Mouse (Mus musculus) G1E (cell line): ENCODE data around the gene Naa35. TPM values are rescaled to one million over a fixed set of nuclear protein-coding genes. Genes with fewer than 3 reads are reported as not detected.
"Not testable (repeated sequence)": the region's sequence is repeated elsewhere in the genome, so short reads cannot be mapped to it uniquely, and the experiment has no call there.

Experiments used
- ATAC-seq: 2 replicates; pipeline ENCODE4 v1.8.0; 2016; ENCODE audit warnings: mild to moderate bottlenecking; ENCODE audit not compliant: insufficient number of reproducible peaks, poor library complexity, low FRiP score, severe bottlenecking; ENCODE audit errors: extremely low read depth
- DNase-seq: peaks from one replicate; pipeline ENCODE4 v3.0.0; 2012; ENCODE audit warnings: low spot score
- H3K27me3 ChIP-seq: 2 replicates; pipeline ENCODE4 v1.6.1; 2012; ENCODE audit warnings: mild to moderate bottlenecking, low read length, inconsistent platforms; ENCODE audit not compliant: insufficient read depth
- H3K36me3 ChIP-seq: replicated peaks from 2 replicates; pipeline ENCODE3; 2012; ENCODE audit warnings: mild to moderate bottlenecking, inconsistent platforms
- H3K4me1 ChIP-seq: 2 replicates; pipeline ENCODE4 v1.6.1; 2012; ENCODE audit warnings: low read depth, low read length, inconsistent platforms, mixed read lengths; ENCODE audit not compliant: insufficient read depth
- H3K4me3 ChIP-seq: 2 replicates; pipeline ENCODE4 v1.5.1; 2012; ENCODE audit warnings: low read depth, mild to moderate bottlenecking, inconsistent platforms, low read length, moderate library complexity, mixed read lengths
- H3K9me3 ChIP-seq: replicated peaks from 2 replicates; pipeline ENCODE4 v1.6.1; 2012; ENCODE audit warnings: inconsistent platforms
- CTCF ChIP-seq: IDR thresholded peaks from 2 replicates; pipeline ENCODE4 v1.5.1; 2012; ENCODE audit warnings: low read depth, low read length, inconsistent platforms, mixed read lengths
- GATA1 ChIP-seq: IDR thresholded peaks from 2 replicates; pipeline ENCODE4 v1.6.1; 2012; ENCODE audit warnings: borderline replicate concordance, low read length, inconsistent platforms, mixed read lengths
- GATA2 ChIP-seq: IDR thresholded peaks from 2 replicates; pipeline ENCODE4 v1.6.1; 2012; ENCODE audit warnings: low read depth, low read length, inconsistent platforms, borderline replicate concordance
- POLR2AphosphoS5 ChIP-seq: IDR thresholded peaks from 2 replicates; pipeline ENCODE4 v1.6.1; 2012; ENCODE audit warnings: low read depth, low read length, inconsistent platforms; ENCODE audit not compliant: insufficient replicate concordance
- TAL1 ChIP-seq: conservative IDR thresholded peaks from 2 replicates; pipeline ENCODE4 v1.6.1; 2012; ENCODE audit warnings: low read depth, low read length, inconsistent platforms, mixed read lengths
- polyA plus RNA-seq: library from polyadenylated mRNA; stranded (reverse); fragments of >175 nt; gene quantifications from 2 replicates; pipeline ENCODE4 v1.2.3, GENCODE M21; 2012
- total RNA-seq, 2 experiments: library from RNA; stranded (forward) in 1 of 2; stranded (reverse) in 1 of 2; fragments of 200-1000 nt in 1 of 2; fragments of >200 nt in 1 of 2; fragmentation: Nextera tagmentation in 1 of 2; gene quantifications; 2 replicates each; pipeline ENCODE4 v1.2.3; 2014 to 2017

The Naa35 gene
- total and polyA plus RNA-seq, 3 experiments = 8.5 to 63.7 (median 31.0) TPM

DNA sequence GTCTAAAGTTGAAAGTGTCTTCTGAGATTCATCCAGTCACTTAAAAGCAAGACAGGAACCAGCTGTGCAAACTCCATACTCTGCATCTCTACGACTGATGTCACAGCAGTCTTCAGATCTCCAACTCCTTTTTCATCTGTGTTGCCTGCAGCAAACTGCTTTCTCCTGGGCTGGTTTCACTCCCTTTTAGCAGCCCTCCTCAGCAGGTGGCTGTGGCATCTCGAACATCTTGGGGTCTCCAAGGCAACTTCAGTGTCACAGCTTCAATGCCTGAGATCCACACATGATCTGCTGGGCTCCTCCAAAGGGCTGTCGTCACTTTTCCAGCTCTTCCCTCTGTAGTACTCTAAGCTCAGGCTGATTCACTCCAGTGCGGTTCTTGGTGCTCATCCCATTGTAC lies 5.6 kb downstream of the Naa35 start:
- Histone ChIP-seq H3K27me3 (no peaks in the 10 kb centered on the region), H3K4me1 (peaks cover 42% of the 10 kb centered on the region), H3K36me3 (peaks cover 83% of the 10 kb centered on the region), H3K4me3 (no peak overlapping the region), H3K9me3 (no peaks in the 10 kb centered on the region)
- ATAC-seq = no peak
- TF ChIP-seq POLR2AphosphoS5 (no peak), CTCF (no peak), TAL1 (no peak), GATA1 (no peak), GATA2 (no peak)
- no peak for DNase-seq

GRCm38 (mm10) chr13:59592058-59592457 lies 7.0 kb downstream of the Naa35 start:
- Histone ChIP-seq H3K36me3 (peaks cover 88% of the 10 kb centered on the region), H3K4me1 (peaks cover 30% of the 10 kb centered on the region)
- not testable (repeated sequence) for H3K27me3 ChIP-seq, ATAC-seq, H3K9me3 ChIP-seq, DNase-seq, H3K4me3 ChIP-seq

DNA sequence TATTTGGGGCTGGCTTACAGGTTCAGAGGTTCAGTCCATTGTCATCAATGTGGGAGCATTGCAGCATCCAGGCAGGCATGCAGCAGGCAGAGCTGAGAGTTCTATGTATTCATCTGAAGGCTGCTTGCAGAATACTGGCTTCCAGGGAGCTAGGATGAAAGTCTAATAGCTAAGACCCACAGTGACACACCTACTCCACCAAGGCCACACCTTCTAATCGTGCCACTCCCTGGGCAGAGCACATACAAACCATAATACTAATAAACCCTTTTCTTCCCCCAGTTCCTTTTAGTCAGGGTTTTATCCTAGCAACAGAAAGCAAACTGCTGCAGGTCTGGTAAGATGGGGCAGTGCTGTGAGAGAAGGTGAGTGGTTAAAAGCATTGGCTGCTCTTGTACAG lies 7.6 kb downstream of the Naa35 start:
- Histone ChIP-seq H3K4me3 (no peak overlapping the region), H3K27me3 (no peaks in the 10 kb centered on the region), H3K4me1 (peaks cover 24% of the 10 kb centered on the region), H3K36me3 (peaks cover 84% of the 10 kb centered on the region), H3K9me3 (no peaks in the 10 kb centered on the region)
- DNase-seq = no peak
- ATAC-seq = no peak
- no peak for TF ChIP-seq CTCF
- no peak for TF ChIP-seq POLR2AphosphoS5
- no peak for TF ChIP-seq TAL1
- TF ChIP-seq GATA2 = no peak
- TF ChIP-seq GATA1 = no peak

GRCm38 (mm10) chr13:59603096-59603495 lies 18.0 kb downstream of the Naa35 start:
- peaks cover 81% of the 10 kb centered on the region for H3K36me3 ChIP-seq
- H3K27me3 ChIP-seq = no peaks in the 10 kb centered on the region
- no peaks in the 10 kb centered on the region for H3K9me3 ChIP-seq
- H3K4me1 ChIP-seq = peaks cover 17% of the 10 kb centered on the region
- DNase-seq (no peak), ATAC-seq (no peak; the same call in 1 of the 2 replicates)
- TF ChIP-seq GATA2 = no peak
- no peak for TF ChIP-seq GATA1
- no peak overlapping the region for H3K4me3 ChIP-seq

- ATAC-seq (no peak), DNase-seq (no peak)
- no peak for TF ChIP-seq CTCF
- no peak overlapping the region for H3K4me3 ChIP-seq
- H3K4me1 ChIP-seq = peaks cover 17% of the 10 kb centered on the region
- no peaks in the 10 kb centered on the region for H3K9me3 ChIP-seq
- no peaks in the 10 kb centered on the region for H3K27me3 ChIP-seq
- H3K36me3 ChIP-seq = peaks cover 87% of the 10 kb centered on the region
Observed at GRCm38 (mm10) chr13:59604511-59604910, 19.5 kb downstream of the Naa35 start.

- TF ChIP-seq POLR2AphosphoS5 (no peak), GATA2 (no peak), CTCF (no peak), GATA1 (no peak), TAL1 (no peak)
- H3K36me3 ChIP-seq = peaks cover 87% of the 10 kb centered on the region
Observed at GRCm38 (mm10) chr13:59605221-59605922, 20.3 kb downstream of the Naa35 start.

GRCm38 (mm10) chr13:59609885-59610284 lies 24.8 kb downstream of the Naa35 start:
- Histone ChIP-seq H3K9me3 (no peaks in the 10 kb centered on the region), H3K27me3 (no peaks in the 10 kb centered on the region), H3K36me3 (peaks cover 86% of the 10 kb centered on the region), H3K4me3 (no peak overlapping the region), H3K4me1 (no peaks in the 10 kb centered on the region)
- no peak for DNase-seq
- no peak for ATAC-seq
- TF ChIP-seq CTCF = no peak
- TF ChIP-seq GATA1 = no peak
- no peak for TF ChIP-seq TAL1
- no peak for TF ChIP-seq GATA2
- no peak for TF ChIP-seq POLR2AphosphoS5

More at GRCm38 (mm10) chr13:59605221-59605922, 20.3 kb downstream of the Naa35 start:
- Histone ChIP-seq H3K27me3 (no peaks in the 10 kb centered on the region), H3K4me3 (no peak overlapping the region), H3K9me3 (no peaks in the 10 kb centered on the region), H3K4me1 (peaks cover 17% of the 10 kb centered on the region)
- ATAC-seq (no peak), DNase-seq (no peak)

GRCm38 (mm10) chr13:59610437-59610836 lies 25.4 kb downstream of the Naa35 start:
- ATAC-seq = no peak
- Histone ChIP-seq H3K27me3 (no peaks in the 10 kb centered on the region), H3K4me3 (no peak overlapping the region), H3K36me3 (peaks cover 86% of the 10 kb centered on the region), H3K4me1 (no peaks in the 10 kb centered on the region), H3K9me3 (no peaks in the 10 kb centered on the region)
- DNase-seq = no peak
- no peak for TF ChIP-seq TAL1
- TF ChIP-seq GATA1 = no peak
- no peak for TF ChIP-seq GATA2
- no peak for TF ChIP-seq POLR2AphosphoS5
- TF ChIP-seq CTCF = no peak
